Mouse (Mus musculus): Measurements from ENCODE around the gene Cd274. TPM values are rescaled to one million over a fixed set of nuclear protein-coding genes. Genes with fewer than 3 reads are reported as not detected.

The Cd274 gene
- total RNA-seq, 2 experiments from 2014 or later = 0.59 to 0.71 TPM

GRCm38 (mm10) chr19:29384412-29384811 is 17.2 kb downstream of the Cd274 start:
- Histone ChIP-seq H3K27ac (no peak overlapping the region), H3K4me3 (no peak overlapping the region)
- no peak for TF ChIP-seq CTCF (IDR thresholded peaks at IDR 0.05)
- DNase-seq = no peak
- intact Hi-C loops (cut with DNase I) = no loop called here

DNA sequence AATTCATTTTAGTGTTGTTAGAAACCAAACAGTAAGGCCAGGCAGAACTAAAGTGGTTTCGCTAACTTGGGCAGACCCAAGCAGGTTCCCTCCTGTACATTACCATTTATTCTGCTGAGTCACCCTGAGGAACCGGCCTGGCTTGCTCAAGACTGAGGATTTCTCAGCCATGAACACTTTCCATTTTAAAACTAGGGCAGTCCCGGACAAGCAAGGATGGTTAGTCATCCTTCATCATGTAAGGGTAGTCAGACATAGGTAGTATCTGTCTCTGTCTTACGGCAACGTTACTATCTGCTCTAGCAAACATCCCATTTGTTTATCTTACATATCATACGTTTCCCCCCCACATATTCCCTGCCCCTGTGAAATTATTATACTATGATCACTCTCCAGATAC is 17.7 kb downstream of the Cd274 start:
- intact Hi-C loops (cut with DNase I) = no loop called here
- H3K4me3 ChIP-seq = no peak overlapping the region
- no peak for TF ChIP-seq CTCF (IDR thresholded peaks at IDR 0.05)
- no peak for DNase-seq
- no peak overlapping the region for H3K27ac ChIP-seq

- Histone ChIP-seq H3K4me3 (no peak overlapping the region), H3K27ac (no peak overlapping the region)
- intact Hi-C loops (cut with DNase I) = no loop called here
- DNase-seq = no peak
- TF ChIP-seq CTCF (IDR thresholded peaks at IDR 0.05) = no peak
These were observed 18.6 kb downstream of the Cd274 start for GRCm38 (mm10) chr19:29385822-29386221.

DNA sequence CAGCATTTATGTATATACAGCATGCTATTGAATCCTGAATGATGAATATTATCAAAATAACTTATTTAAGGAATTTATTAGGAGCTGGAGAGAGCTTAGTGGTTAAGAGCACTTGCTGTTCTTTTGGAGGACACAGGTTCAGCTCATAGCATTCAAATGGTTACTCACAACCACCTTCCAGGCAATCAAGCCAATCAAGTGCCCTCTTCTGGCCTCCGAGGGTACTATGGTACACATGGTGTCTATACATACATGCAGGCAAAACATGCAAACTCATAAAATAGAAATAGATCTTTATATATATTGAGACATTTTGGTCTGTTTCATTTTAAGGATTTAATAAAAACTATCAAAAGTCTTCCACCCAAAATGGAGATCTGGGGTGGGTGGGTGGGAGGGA is 21.6 kb downstream of the Cd274 start:
- Histone ChIP-seq H3K27ac (no peak overlapping the region), H3K4me3 (no peak overlapping the region)
- TF ChIP-seq CTCF (IDR thresholded peaks at IDR 0.05) = no peak
- intact Hi-C loops (cut with DNase I) = no loop called here
- no peak for DNase-seq

- Histone ChIP-seq H3K27ac (no peak overlapping the region), H3K4me3 (no peak overlapping the region)
- no peak for TF ChIP-seq CTCF (IDR thresholded peaks at IDR 0.05)
- intact Hi-C loops (cut with DNase I) = no loop called here
- DNase-seq = no peak
These were observed 23.2 kb downstream of the Cd274 start for GRCm38 (mm10) chr19:29390483-29390882.

- intact Hi-C loops (cut with DNase I) = no loop called here
These were observed 24.0 kb downstream of the Cd274 start for GRCm38 (mm10) chr19:29391279-29391678.

GRCm38 (mm10) chr19:29393333-29393732 is 26.1 kb downstream of the Cd274 start:
- no peak for TF ChIP-seq CTCF (IDR thresholded peaks at IDR 0.05)
- Histone ChIP-seq H3K4me3 (no peak overlapping the region), H3K27ac (no peak overlapping the region)
- intact Hi-C loops (cut with DNase I) = no loop called here
- no peak for DNase-seq

More at GRCm38 (mm10) chr19:29391279-29391678, 24.0 kb downstream of the Cd274 start:
- no peak overlapping the region for H3K27ac ChIP-seq
- H3K4me3 ChIP-seq = no peak overlapping the region
- TF ChIP-seq CTCF (IDR thresholded peaks at IDR 0.05) = no peak
- no peak for DNase-seq

DNA sequence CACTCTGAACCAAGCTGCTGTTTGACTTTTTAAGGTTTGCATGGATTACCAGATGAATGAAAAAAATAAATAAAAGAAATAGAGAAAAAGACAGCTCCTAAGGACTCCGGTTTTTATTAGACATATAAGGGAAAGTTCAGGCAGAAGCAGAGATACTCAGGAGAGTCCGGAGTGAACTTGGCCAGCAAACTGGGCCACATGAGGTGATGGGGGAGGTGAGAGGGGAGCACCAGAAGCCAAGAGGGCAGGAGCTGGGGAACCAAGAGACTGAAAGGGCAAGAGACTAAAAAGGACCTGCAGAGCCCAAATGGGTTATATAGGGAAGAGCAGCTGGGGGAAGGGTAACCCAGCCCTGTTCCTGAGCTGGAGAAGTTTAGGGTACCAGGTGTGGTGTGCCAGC is 27.5 kb downstream of the Cd274 start:
- DNase-seq = no peak
- intact Hi-C loops (cut with DNase I) = no loop called here

GRCm38 (mm10) chr19:29396353-29396752 is 29.1 kb downstream of the Cd274 start:
- TF ChIP-seq CTCF (IDR thresholded peaks at IDR 0.05) = no peak
- no peak overlapping the region for H3K27ac ChIP-seq

More for the DNA sequence above, 27.5 kb downstream of the Cd274 start:
- no peak overlapping the region for H3K4me3 ChIP-seq
- no peak for TF ChIP-seq CTCF (IDR thresholded peaks at IDR 0.05)
- H3K27ac ChIP-seq = no peak overlapping the region

DNA sequence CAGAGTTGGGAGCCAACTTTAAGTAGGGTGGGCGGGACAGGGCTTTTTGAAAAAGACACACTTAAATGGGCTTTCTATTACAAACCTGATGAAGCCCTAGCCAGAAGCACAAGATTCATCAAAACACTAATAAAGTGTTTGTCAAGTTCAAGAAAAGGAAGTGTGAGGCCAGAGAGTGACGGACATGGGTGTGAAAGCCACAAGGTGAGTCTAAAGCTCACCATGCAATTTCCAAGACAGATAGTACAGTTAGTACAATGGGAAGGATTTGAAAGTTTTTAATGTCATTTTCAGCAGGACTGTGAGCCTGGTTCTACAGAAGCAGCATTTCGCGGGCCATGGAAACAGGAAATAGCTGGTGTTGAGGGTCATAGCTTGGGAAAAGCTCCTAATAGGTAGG is 32.5 kb downstream of the Cd274 start:
- no peak for TF ChIP-seq CTCF (IDR thresholded peaks at IDR 0.05)
- H3K4me3 ChIP-seq = no peak overlapping the region
- no peak for DNase-seq
- H3K27ac ChIP-seq = no peak overlapping the region
- intact Hi-C loops (cut with DNase I) = no loop called here

More at GRCm38 (mm10) chr19:29396353-29396752, 29.1 kb downstream of the Cd274 start:
- DNase-seq = no peak
- H3K4me3 ChIP-seq = no peak overlapping the region
- intact Hi-C loops (cut with DNase I) = no loop called here

DNA sequence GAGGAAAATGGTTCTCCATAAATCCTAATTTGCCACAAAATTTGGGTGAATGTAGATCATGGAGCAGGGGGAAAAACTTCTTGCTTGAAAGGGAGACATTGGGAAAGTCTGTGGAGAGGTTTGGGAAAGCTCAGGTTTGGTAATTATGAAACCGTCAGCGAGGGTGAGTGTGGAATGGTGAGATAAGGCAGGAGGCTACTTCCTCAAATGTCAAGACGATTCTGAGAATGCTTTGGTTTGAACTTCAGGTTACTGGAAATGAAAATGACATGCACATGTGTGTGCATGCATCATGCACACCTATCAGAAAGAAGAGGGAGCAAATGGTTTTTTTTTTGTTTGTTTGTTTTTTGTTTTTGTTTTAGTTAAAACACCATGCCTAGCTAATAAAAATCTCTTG is 33.2 kb downstream of the Cd274 start:
- Histone ChIP-seq H3K27ac (no peak overlapping the region), H3K4me3 (no peak overlapping the region)
- no peak for TF ChIP-seq CTCF (IDR thresholded peaks at IDR 0.05)
- intact Hi-C loops (cut with DNase I) = no loop called here
- no peak for DNase-seq

- TF ChIP-seq CTCF (IDR thresholded peaks at IDR 0.05) = no peak
- DNase-seq = no peak
- intact Hi-C loops (cut with DNase I) = no loop called here
- Histone ChIP-seq H3K27ac (no peak overlapping the region), H3K4me3 (no peak overlapping the region)
These were observed 35.4 kb downstream of the Cd274 start for GRCm38 (mm10) chr19:29402621-29403020.

- H3K4me3 ChIP-seq = no peak overlapping the region
- DNase-seq = no peak
- no peak for TF ChIP-seq CTCF (IDR thresholded peaks at IDR 0.05)
- no peak overlapping the region for H3K27ac ChIP-seq
- intact Hi-C loops (cut with DNase I) = no loop called here
These were observed 36.0 kb downstream of the Cd274 start for GRCm38 (mm10) chr19:29403251-29403650.

DNA sequence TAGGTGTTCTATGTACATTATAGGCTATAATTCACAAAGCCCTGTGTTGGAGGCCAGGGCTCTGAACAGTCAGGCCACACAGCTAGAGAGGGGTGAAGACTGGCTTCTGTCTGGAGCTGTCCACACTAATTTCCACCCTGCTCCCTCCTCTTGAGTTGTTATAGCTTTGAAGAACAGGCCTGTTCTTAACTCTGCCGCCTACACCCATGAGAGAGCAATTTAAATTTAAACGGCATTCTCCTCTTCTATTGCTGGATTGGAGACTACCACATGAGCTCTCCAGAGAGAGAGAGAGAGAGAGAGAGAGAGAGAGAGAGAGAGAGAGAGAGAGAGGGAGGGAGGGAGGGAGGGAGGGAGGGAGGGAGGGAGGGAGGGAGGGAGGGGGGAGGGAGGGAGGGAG is 38.1 kb downstream of the Cd274 start:
- intact Hi-C loops (cut with DNase I) = no loop called here
- TF ChIP-seq CTCF (IDR thresholded peaks at IDR 0.05) = no peak
- Histone ChIP-seq H3K27ac (no peak overlapping the region), H3K4me3 (no peak overlapping the region)
- DNase-seq = no peak
